Mouse (Mus musculus): ENCODE measurements around the gene Rapgef3. TPM values are rescaled to one million over a fixed set of nuclear protein-coding genes. Genes with fewer than 3 reads are reported as not detected.
A peak's percentile ranks its signal among the peaks of the same experiment; 100 is the strongest.

Rapgef3 gene
- polyA plus RNA-seq, 1 experiment from 2014 or later: 20.8 TPM

- no peaks in the 10 kb centered on the region for H3K9me3 ChIP-seq (ENCODE audit: control insufficient read depth, low read length)
- H3K4me2 ChIP-seq (ENCODE audit: low read depth, low read length): no peak overlapping the region
- H3K27me3 ChIP-seq (ENCODE audit: control insufficient read depth, insufficient read depth, low read depth, low read length): no peaks in the 10 kb centered on the region
- H3K4me1 ChIP-seq (replicated peaks; ENCODE audit: control insufficient read depth, insufficient read depth, low read length): peaks cover 25% of the 10 kb centered on the region
- no peak for ATAC-seq (ENCODE audit: low read depth)
- no peak overlapping the region for H3K9ac ChIP-seq (ENCODE audit: low read length)
- H3K4me3 ChIP-seq (ENCODE audit: low read length): no peak overlapping the region
- no peaks in the 10 kb centered on the region for H3K36me3 ChIP-seq (ENCODE audit: control insufficient read depth, insufficient read depth, low read length)
- 74% methylated on average over 1 of the region's 1 CpGs for WGBS
- no peak overlapping the region for H3K27ac ChIP-seq (ENCODE audit: low read length)
Measured at GRCm38 (mm10) chr15:97779576-97779975, 11.8 kb upstream of the Rapgef3 start.

GRCm38 (mm10) chr15:97778311-97779098, 10.7 kb upstream of the Rapgef3 start, which contains the start of gene Slc48a1:
Gene Slc48a1 (plus strand): TSS chr15:97778520.
- ATAC-seq (ENCODE audit: low read depth): no peak
- Histone ChIP-seq H3K4me1 (replicated peaks; ENCODE audit: control insufficient read depth, insufficient read depth, low read length) (peaks cover 33% of the 10 kb centered on the region), H3K9ac (ENCODE audit: low read length) (peak within 1 kb of the TSS; percentile 16; the same call in 1 of the 2 replicates), H3K9me3 (ENCODE audit: control insufficient read depth, low read length) (no peaks in the 10 kb centered on the region), H3K36me3 (ENCODE audit: control insufficient read depth, insufficient read depth, low read length) (no peaks in the 10 kb centered on the region), H3K27me3 (ENCODE audit: control insufficient read depth, insufficient read depth, low read depth, low read length) (no peaks in the 10 kb centered on the region), H3K27ac (ENCODE audit: low read length) (peak within 1 kb of the TSS; percentile 34), H3K4me2 (ENCODE audit: low read depth, low read length) (no peak within 1 kb of the TSS), H3K4me3 (ENCODE audit: low read length) (no peak within 1 kb of the TSS)
- WGBS: 47% methylated on average over 8 of the region's 8 CpGs

GRCm38 (mm10) chr15:97776919-97777318, 9.1 kb upstream of the Rapgef3 start:
- Histone ChIP-seq H3K4me1 (replicated peaks; ENCODE audit: control insufficient read depth, insufficient read depth, low read length) (peaks cover 42% of the 10 kb centered on the region), H3K4me2 (ENCODE audit: low read depth, low read length) (no peak overlapping the region), H3K9ac (ENCODE audit: low read length) (no peak overlapping the region), H3K36me3 (ENCODE audit: control insufficient read depth, insufficient read depth, low read length) (no peaks in the 10 kb centered on the region), H3K9me3 (ENCODE audit: control insufficient read depth, low read length) (no peaks in the 10 kb centered on the region), H3K27ac (ENCODE audit: low read length) (no peak overlapping the region), H3K4me3 (ENCODE audit: low read length) (no peak overlapping the region), H3K27me3 (ENCODE audit: control insufficient read depth, insufficient read depth, low read depth, low read length) (no peaks in the 10 kb centered on the region)
- WGBS: 82% methylated on average over 6 of the region's 6 CpGs
- no peak for ATAC-seq (ENCODE audit: low read depth)

- Histone ChIP-seq H3K4me2 (ENCODE audit: low read depth, low read length) (no peak overlapping the region), H3K27me3 (ENCODE audit: control insufficient read depth, insufficient read depth, low read depth, low read length) (no peaks in the 10 kb centered on the region), H3K4me3 (ENCODE audit: low read length) (no peak overlapping the region), H3K27ac (ENCODE audit: low read length) (no peak overlapping the region), H3K9ac (ENCODE audit: low read length) (no peak overlapping the region), H3K4me1 (replicated peaks; ENCODE audit: control insufficient read depth, insufficient read depth, low read length) (peaks cover 39% of the 10 kb centered on the region), H3K36me3 (ENCODE audit: control insufficient read depth, insufficient read depth, low read length) (no peaks in the 10 kb centered on the region), H3K9me3 (ENCODE audit: control insufficient read depth, low read length) (no peaks in the 10 kb centered on the region)
- ATAC-seq (ENCODE audit: low read depth): no peak
- WGBS: 7% methylated on average over 8 of the region's 8 CpGs
Measured at GRCm38 (mm10) chr15:97776514-97776913, 8.7 kb upstream of the Rapgef3 start.

- Histone ChIP-seq H3K27ac (ENCODE audit: low read length) (peak overlapping the region; percentile 95), H3K4me3 (ENCODE audit: low read length) (no peak overlapping the region), H3K9ac (ENCODE audit: low read length) (peak overlapping the region; percentile 5; the same call in 1 of the 2 replicates), H3K4me2 (ENCODE audit: low read depth, low read length) (no peak overlapping the region), H3K9me3 (ENCODE audit: control insufficient read depth, low read length) (no peaks in the 10 kb centered on the region), H3K4me1 (replicated peaks; ENCODE audit: control insufficient read depth, insufficient read depth, low read length) (peaks cover 35% of the 10 kb centered on the region), H3K36me3 (ENCODE audit: control insufficient read depth, insufficient read depth, low read length) (no peaks in the 10 kb centered on the region), H3K27me3 (ENCODE audit: control insufficient read depth, insufficient read depth, low read depth, low read length) (no peaks in the 10 kb centered on the region)
- peak; percentile 54 for ATAC-seq (ENCODE audit: low read depth)
- WGBS: 52% methylated on average over 5 of the region's 5 CpGs
Measured at GRCm38 (mm10) chr15:97773961-97774370, 6.2 kb upstream of the Rapgef3 start.

GRCm38 (mm10) chr15:97773108-97773507, 5.3 kb upstream of the Rapgef3 start:
- Histone ChIP-seq H3K4me2 (ENCODE audit: low read depth, low read length) (peak overlapping the region; percentile 23; the same call in 1 of the 2 replicates), H3K36me3 (ENCODE audit: control insufficient read depth, insufficient read depth, low read length) (no peaks in the 10 kb centered on the region), H3K27me3 (ENCODE audit: control insufficient read depth, insufficient read depth, low read depth, low read length) (no peaks in the 10 kb centered on the region), H3K9me3 (ENCODE audit: control insufficient read depth, low read length) (no peaks in the 10 kb centered on the region), H3K4me3 (ENCODE audit: low read length) (no peak overlapping the region), H3K9ac (ENCODE audit: low read length) (peak overlapping the region; percentile 45), H3K27ac (ENCODE audit: low read length) (peak overlapping the region; percentile 95), H3K4me1 (replicated peaks; ENCODE audit: control insufficient read depth, insufficient read depth, low read length) (peaks cover 36% of the 10 kb centered on the region)
- peak; percentile 92 for ATAC-seq (ENCODE audit: low read depth)
- 4% methylated on average over 5 of the region's 5 CpGs for WGBS

GRCm38 (mm10) chr15:97770280-97770679, 2.5 kb upstream of the Rapgef3 start:
- no peak overlapping the region for H3K4me3 ChIP-seq (ENCODE audit: low read length)
- peaks cover 3% of the 10 kb centered on the region; the same call in 1 of the 2 replicates for H3K27me3 ChIP-seq (ENCODE audit: control insufficient read depth, insufficient read depth, low read depth, low read length)
- no peaks in the 10 kb centered on the region for H3K9me3 ChIP-seq (ENCODE audit: control insufficient read depth, low read length)
- H3K36me3 ChIP-seq (ENCODE audit: control insufficient read depth, insufficient read depth, low read length): no peaks in the 10 kb centered on the region
- no peak overlapping the region for H3K4me2 ChIP-seq (ENCODE audit: low read depth, low read length)
- peaks cover 54% of the 10 kb centered on the region for H3K4me1 ChIP-seq (replicated peaks; ENCODE audit: control insufficient read depth, insufficient read depth, low read length)
- no peak overlapping the region for H3K27ac ChIP-seq (ENCODE audit: low read length)
- 79% methylated on average over 8 of the region's 8 CpGs for WGBS
- no peak for ATAC-seq (ENCODE audit: low read depth)
- no peak overlapping the region for H3K9ac ChIP-seq (ENCODE audit: low read length)

- Histone ChIP-seq H3K27me3 (ENCODE audit: control insufficient read depth, insufficient read depth, low read depth, low read length) (peaks cover 3% of the 10 kb centered on the region; the same call in 1 of the 2 replicates), H3K27ac (ENCODE audit: low read length) (peak overlapping the region; percentile 89), H3K9ac (ENCODE audit: low read length) (peak overlapping the region; percentile 82), H3K4me2 (ENCODE audit: low read depth, low read length) (peak overlapping the region; percentile 98), H3K36me3 (ENCODE audit: control insufficient read depth, insufficient read depth, low read length) (no peaks in the 10 kb centered on the region), H3K9me3 (ENCODE audit: control insufficient read depth, low read length) (no peaks in the 10 kb centered on the region), H3K4me3 (ENCODE audit: low read length) (peak overlapping the region; percentile 60), H3K4me1 (replicated peaks; ENCODE audit: control insufficient read depth, insufficient read depth, low read length) (peaks cover 55% of the 10 kb centered on the region)
- peak; percentile 27 for ATAC-seq (ENCODE audit: low read depth)
- under 1% methylated on average over 18 of the region's 18 CpGs for WGBS
Measured at GRCm38 (mm10) chr15:97768192-97768591, 420 bp upstream of the Rapgef3 start.

- Histone ChIP-seq H3K4me3 (ENCODE audit: low read length) (peak overlapping the region; percentile 60), H3K9me3 (ENCODE audit: control insufficient read depth, low read length) (no peaks in the 10 kb centered on the region), H3K4me2 (ENCODE audit: low read depth, low read length) (peak overlapping the region; percentile 98), H3K4me1 (replicated peaks; ENCODE audit: control insufficient read depth, insufficient read depth, low read length) (peaks cover 52% of the 10 kb centered on the region), H3K9ac (ENCODE audit: low read length) (peak overlapping the region; percentile 82), H3K27me3 (ENCODE audit: control insufficient read depth, insufficient read depth, low read depth, low read length) (peaks cover 3% of the 10 kb centered on the region; the same call in 1 of the 2 replicates), H3K36me3 (ENCODE audit: control insufficient read depth, insufficient read depth, low read length) (no peaks in the 10 kb centered on the region), H3K27ac (ENCODE audit: low read length) (peak overlapping the region; percentile 89)
- WGBS: 9% methylated on average over 22 of the region's 23 CpGs
- ATAC-seq (ENCODE audit: low read depth): no peak; the same call in 1 of the 2 replicates
Measured at GRCm38 (mm10) chr15:97766594-97767279, 1.0 kb downstream of the Rapgef3 start.

All from lung, embryonic 16.5 days (tissue).